Mouse (Mus musculus) MEL (cell line): ENCODE results near the gene Zfp609. TPM values are rescaled to one million over a fixed set of nuclear protein-coding genes. Genes with fewer than 3 reads are reported as not detected.
A peak's percentile ranks its signal among the peaks of the same experiment; 100 is the strongest.
"Not testable (repeated sequence)": the region's sequence is repeated elsewhere in the genome, so short reads cannot be mapped to it uniquely, and the experiment has no call there.

Experiments
- DNase-seq: peaks from one replicate; pipeline ENCODE4 v3.0.0; 2011; ENCODE audit warnings: low read depth, low spot score
- H3K27ac ChIP-seq: 2 replicates; pipeline ENCODE4 v1.5.1; 2012; ENCODE audit warnings: low read depth, mild to moderate bottlenecking, control low read depth, low read length, moderate library complexity; ENCODE audit not compliant: control insufficient read depth
- H3K27me3 ChIP-seq, 2 experiments: fragments of 150-350 bp in 1 of 2; sonication (generic) in 1 of 2; 2 replicates each; pipeline ENCODE4 v1.6.1; 2012; ENCODE audit warnings: low read length in 2 of 2, mild to moderate bottlenecking in 2 of 2, improper control_type of control experiment in 1 of 2, moderate library complexity in 1 of 2; ENCODE audit not compliant: insufficient read depth in 2 of 2, control insufficient read depth in 1 of 2
- H3K36me3 ChIP-seq, 2 experiments: 2 replicates each; pipeline ENCODE4 v1.6.1; 2012 to 2014; ENCODE audit warnings: low read length in 2 of 2, improper control_type of control experiment in 1 of 2, inconsistent platforms in 1 of 2, mild to moderate bottlenecking in 1 of 2; ENCODE audit not compliant: insufficient read depth in 2 of 2, control insufficient read depth in 1 of 2
- H3K4me1 ChIP-seq, 2 experiments: fragments of 150-350 bp in 1 of 2; sonication (generic) in 1 of 2; 2 replicates each; pipeline ENCODE4 v1.6.1; 2012; ENCODE audit warnings: low read length in 2 of 2, improper control_type of control experiment in 1 of 2, mild to moderate bottlenecking in 1 of 2; ENCODE audit not compliant: insufficient read depth in 2 of 2, control insufficient read depth in 1 of 2
- H3K4me3 ChIP-seq, 2 experiments: fragments of 150-350 bp in 1 of 2; sonication (generic) in 1 of 2; 2 replicates each; pipeline ENCODE4 v1.5.1; 2012; ENCODE audit warnings: low read depth in 2 of 2, low read length in 2 of 2, mild to moderate bottlenecking in 2 of 2, moderate library complexity in 2 of 2, control low read depth in 1 of 2, improper control_type of control experiment in 1 of 2; ENCODE audit not compliant: control insufficient read depth in 1 of 2, insufficient read depth in 1 of 2
- H3K79me2 ChIP-seq: 2 replicates; pipeline ENCODE4 v1.6.1; 2012; ENCODE audit warnings: mild to moderate bottlenecking, low read length, moderate library complexity; ENCODE audit not compliant: control insufficient read depth, poor library complexity, insufficient read depth
- H3K9ac ChIP-seq: 2 replicates; pipeline ENCODE4 v1.6.1; 2012; ENCODE audit warnings: low read depth, mild to moderate bottlenecking, control low read depth, low read length, moderate library complexity; ENCODE audit not compliant: control insufficient read depth, poor library complexity, severe bottlenecking
- H3K9me3 ChIP-seq: fragments of 150-350 bp; sonication (generic); replicated peaks from 2 replicates; pipeline ENCODE4 v1.6.1; 2012; ENCODE audit warnings: mild to moderate bottlenecking, low read length, improper control_type of control experiment, moderate library complexity; ENCODE audit not compliant: insufficient read depth
- BHLHE40 ChIP-seq: IDR thresholded peaks from 2 replicates; pipeline ENCODE4 v1.6.1; 2012; ENCODE audit warnings: low read depth, mild to moderate bottlenecking, inconsistent platforms, low read length, improper control_type of control experiment, borderline replicate concordance
- CHD1 ChIP-seq: IDR thresholded peaks from 2 replicates; pipeline ENCODE4 v1.6.1; 2012; ENCODE audit warnings: low read depth, mild to moderate bottlenecking, inconsistent platforms, low read length, improper control_type of control experiment
- CHD2 ChIP-seq: IDR thresholded peaks from 2 replicates; pipeline ENCODE4 v1.6.1; 2011; ENCODE audit warnings: low read length, improper control_type of control experiment
- CTCF ChIP-seq, 3 experiments: IDR thresholded peaks in 2 of 3; conservative IDR thresholded peaks in 1 of 3; 2 replicates each; pipeline ENCODE4 v1.5.1; 2011 to 2012; ENCODE audit warnings: low read length in 3 of 3, low read depth in 2 of 3, mild to moderate bottlenecking in 2 of 3, improper control_type of control experiment in 1 of 3, inconsistent platforms in 1 of 3, mixed read lengths in 1 of 3, moderate library complexity in 1 of 3; ENCODE audit not compliant: control insufficient read depth in 1 of 3, insufficient read depth in 1 of 3, poor library complexity in 1 of 3, severe bottlenecking in 1 of 3
- ELF1 ChIP-seq: IDR thresholded peaks from 2 replicates; pipeline ENCODE4 v1.6.1; 2014; ENCODE audit warnings: low read depth, mild to moderate bottlenecking, inconsistent platforms, low read length, improper control_type of control experiment, moderate library complexity
- ETS1 ChIP-seq: IDR thresholded peaks from 2 replicates; pipeline ENCODE4 v1.6.1; 2012; ENCODE audit warnings: low read depth, mild to moderate bottlenecking, inconsistent platforms, low read length, improper control_type of control experiment, moderate library complexity
- GABPA ChIP-seq: IDR thresholded peaks from 2 replicates; pipeline ENCODE4 v1.6.1; 2012; ENCODE audit warnings: low read depth, mild to moderate bottlenecking, inconsistent platforms, low read length, improper control_type of control experiment, moderate library complexity
- GATA1 ChIP-seq: IDR thresholded peaks from 2 replicates; pipeline ENCODE4 v1.6.1; 2011; ENCODE audit warnings: low read depth, low read length, improper control_type of control experiment
- HCFC1 ChIP-seq: IDR thresholded peaks from 2 replicates; pipeline ENCODE4 v1.6.1; 2012; ENCODE audit warnings: low read depth, mild to moderate bottlenecking, inconsistent platforms, low read length, improper control_type of control experiment, moderate library complexity
- MAFK ChIP-seq: IDR thresholded peaks from 2 replicates; pipeline ENCODE4 v1.6.1; 2011; ENCODE audit warnings: low read depth, mild to moderate bottlenecking, low read length, improper control_type of control experiment, borderline replicate concordance
- MAZ ChIP-seq: IDR thresholded peaks from 2 replicates; pipeline ENCODE4 v1.6.1; 2012; ENCODE audit warnings: low read depth, mild to moderate bottlenecking, inconsistent platforms, low read length, improper control_type of control experiment
- MYB ChIP-seq: IDR thresholded peaks from 2 replicates; pipeline ENCODE4 v1.6.1; 2011; ENCODE audit warnings: mild to moderate bottlenecking, low read depth, low read length, improper control_type of control experiment
- NELFE ChIP-seq: IDR thresholded peaks from 2 replicates; pipeline ENCODE4 v1.6.1; 2011; ENCODE audit warnings: low read depth, low read length, improper control_type of control experiment
- POLR2AphosphoS2 ChIP-seq: IDR thresholded peaks from 2 replicates; pipeline ENCODE4 v1.6.1; 2011; ENCODE audit warnings: low read length, improper control_type of control experiment
- RAD21 ChIP-seq: IDR thresholded peaks from 2 replicates; pipeline ENCODE4 v1.6.1; 2011; ENCODE audit warnings: mild to moderate bottlenecking, low read depth, low read length, improper control_type of control experiment
- SIN3A ChIP-seq: IDR thresholded peaks from 2 replicates; pipeline ENCODE4 v1.6.1; 2012; ENCODE audit warnings: low read length, improper control_type of control experiment, inconsistent platforms
- SMC3 ChIP-seq: IDR thresholded peaks from 2 replicates; pipeline ENCODE4 v1.6.1; 2011; ENCODE audit warnings: low read depth, low read length, improper control_type of control experiment
- TCF12 ChIP-seq: IDR thresholded peaks from 2 replicates; pipeline ENCODE4 v1.6.1; 2014; ENCODE audit warnings: low read depth, mild to moderate bottlenecking, inconsistent platforms, low read length, improper control_type of control experiment, moderate library complexity
- UBTF ChIP-seq: IDR thresholded peaks from 2 replicates; pipeline ENCODE4 v1.6.1; 2012; ENCODE audit warnings: low read depth, mild to moderate bottlenecking, inconsistent platforms, low read length, improper control_type of control experiment, moderate library complexity, borderline replicate concordance; ENCODE audit not compliant: insufficient read depth
- USF1 ChIP-seq: IDR thresholded peaks from 2 replicates; pipeline ENCODE4 v1.6.1; 2014; ENCODE audit warnings: low read depth, mild to moderate bottlenecking, inconsistent platforms, low read length, improper control_type of control experiment, moderate library complexity
- USF2 ChIP-seq, 2 experiments: IDR thresholded peaks; 2 replicates each; pipeline ENCODE4 v1.6.1; 2011 to 2012; ENCODE audit warnings: improper control_type of control experiment in 2 of 2, low read length in 2 of 2, borderline replicate concordance in 1 of 2, inconsistent platforms in 1 of 2, low read depth in 1 of 2, mild to moderate bottlenecking in 1 of 2; ENCODE audit not compliant: insufficient read depth in 1 of 2
- ZC3H11A ChIP-seq: IDR thresholded peaks from 2 replicates; pipeline ENCODE4 v1.6.1; 2012; ENCODE audit warnings: low read depth, mild to moderate bottlenecking, inconsistent platforms, low read length, improper control_type of control experiment
- ZKSCAN1 ChIP-seq: IDR thresholded peaks from 2 replicates; pipeline ENCODE4 v1.6.1; 2012; ENCODE audit warnings: low read depth, mild to moderate bottlenecking, inconsistent platforms, low read length, improper control_type of control experiment, moderate library complexity
- ZNF384 ChIP-seq: IDR thresholded peaks from 2 replicates; pipeline ENCODE4 v1.6.1; 2012; ENCODE audit warnings: low read depth, mild to moderate bottlenecking, inconsistent platforms, low read length, improper control_type of control experiment
- polyA plus RNA-seq, 2 experiments: library from polyadenylated mRNA; stranded (reverse) in 1 of 2; unstranded in 1 of 2; fragments of >175 nt in 1 of 2; fragments of >200 nt in 1 of 2; gene quantifications; 2 replicates each; pipeline versions ENCODE4 v1.2.1 to v1.2.4; 2012; ENCODE audit warnings: low replicate concordance in 2 of 2, low read depth in 1 of 2; ENCODE audit not compliant: insufficient read length in 2 of 2, insufficient read depth in 1 of 2, missing spikeins in 1 of 2
- total RNA-seq: library from RNA; depleted of rRNA; stranded (reverse); fragments of 300-350 nt; gene quantifications from 2 replicates; pipeline ENCODE4 v1.2.3, GENCODE M21; 2012

Zfp609 gene
- total and polyA plus RNA-seq, 3 experiments = 2.9 to 26.5 TPM; not detected in 1

GRCm38 (mm10) chr9:65653741-65654140, 173.6 kb downstream of the Zfp609 start:
- TF ChIP-seq BHLHE40 (no peak), USF1 (no peak), GABPA (no peak)
- TF ChIP-seq, all 39 proteins: peak for 0
- 0 out of 4 replicates have a peak, but pooled peaks cover 0 to 12% of the 10 kb centered on the region in 2 experiments for H3K4me1 ChIP-seq
- no peaks in the 10 kb centered on the region for H3K79me2 ChIP-seq
- no peak overlapping the region for H3K4me3 ChIP-seq
- H3K36me3 ChIP-seq = no peaks in the 10 kb centered on the region
- no peaks in the 10 kb centered on the region for H3K9me3 ChIP-seq
- H3K27ac ChIP-seq = no peak overlapping the region
- H3K9ac ChIP-seq = no peak overlapping the region
- peaks cover 0 to 2% of the 10 kb centered on the region in 2 experiments; a peak in 1 of 4 replicates for H3K27me3 ChIP-seq
- no peak for DNase-seq

- H3K9ac ChIP-seq, H3K27me3 ChIP-seq: not testable (repeated sequence)
- peak; percentile 51 for TF ChIP-seq SMC3
- peak; percentile 37 for TF ChIP-seq ZC3H11A
- peak; percentile 3 to 52 (median 17); a peak in 2 of 6 replicates for TF ChIP-seq CTCF (IDR thresholded peaks at IDR 0.05 in 2 of 3, conservative IDR thresholded peaks at IDR 0.05 in 1 of 3; ENCODE audit: control insufficient read depth in 1 of 3, insufficient read depth in 1 of 3, low read depth in 2 of 3, low read length in 3 of 3, poor library complexity in 1 of 3, severe bottlenecking in 1 of 3)
- peak; percentile 49 for TF ChIP-seq RAD21
- TF ChIP-seq, all 39 proteins: peak for 4; not testable (repeated sequence) for 35
- H3K79me2 ChIP-seq, H3K36me3 ChIP-seq, H3K9me3 ChIP-seq, H3K4me3 ChIP-seq, H3K27ac ChIP-seq: not testable (repeated sequence)
- H3K4me1 ChIP-seq = 0 out of 4 replicates have a peak, but pooled peaks cover 0 to 12% of the 10 kb centered on the region in 2 experiments
- peak; percentile 48 for DNase-seq
Observed at GRCm38 (mm10) chr9:65651957-65652356, 175.4 kb downstream of the Zfp609 start.

- H3K4me3 ChIP-seq = no peak overlapping the region
- no peak overlapping the region for H3K27ac ChIP-seq
- no peak for TF ChIP-seq MYB
- TF ChIP-seq USF2 (IDR thresholded peaks at IDR 0.05; ENCODE audit: borderline replicate concordance in 1 of 2, insufficient read depth in 1 of 2, low read depth in 1 of 2, low read length in 2 of 2) = no peak
- no peak for TF ChIP-seq NELFE
- TF ChIP-seq SIN3A = no peak
- no peak for TF ChIP-seq ZKSCAN1
- TF ChIP-seq POLR2AphosphoS2 = no peak
- TF ChIP-seq MAFK = no peak
- no peak for TF ChIP-seq CHD2
- TF ChIP-seq ELF1 = no peak
- no peak for TF ChIP-seq CTCF (IDR thresholded peaks at IDR 0.05 in 2 of 3, conservative IDR thresholded peaks at IDR 0.05 in 1 of 3; ENCODE audit: control insufficient read depth in 1 of 3, insufficient read depth in 1 of 3, low read depth in 2 of 3, low read length in 3 of 3, poor library complexity in 1 of 3, severe bottlenecking in 1 of 3)
- TF ChIP-seq GATA1 = no peak
- no peak for TF ChIP-seq ETS1
- no peak for TF ChIP-seq HCFC1
- TF ChIP-seq UBTF = no peak
- no peak for TF ChIP-seq MAZ
- no peak for TF ChIP-seq CHD1
- no peak for TF ChIP-seq ZC3H11A
- TF ChIP-seq ZNF384 = no peak
- no peak for TF ChIP-seq TCF12
- no peaks in the 10 kb centered on the region for H3K9me3 ChIP-seq
- H3K36me3 ChIP-seq = no peaks in the 10 kb centered on the region
- 0 out of 4 replicates have a peak, but pooled peaks cover 0 to 9% of the 10 kb centered on the region in 2 experiments for H3K4me1 ChIP-seq
- no peaks in the 10 kb centered on the region for H3K79me2 ChIP-seq
- DNase-seq = peak; percentile 13
- H3K9ac ChIP-seq = no peak overlapping the region
- no peaks in the 10 kb centered on the region for H3K27me3 ChIP-seq
Observed at GRCm38 (mm10) chr9:65649997-65650396, 177.4 kb downstream of the Zfp609 start.
